Mouse (Mus musculus): ENCODE results near the gene Fam53b.

Fam53b gene

GRCm38 (mm10) chr7:132764314-132764713 is 49.4 kb downstream of the Fam53b start:
- no peak for DNase-seq

GRCm38 (mm10) chr7:132763911-132764310 is 49.8 kb downstream of the Fam53b start:
- DNase-seq = no peak

GRCm38 (mm10) chr7:132763351-132763750 is 50.3 kb downstream of the Fam53b start:
- no peak for DNase-seq

- no peak for DNase-seq
Measured at GRCm38 (mm10) chr7:132761409-132761808, 52.3 kb downstream of the Fam53b start.

- no peak for DNase-seq
Measured at GRCm38 (mm10) chr7:132760589-132761180, 53.0 kb downstream of the Fam53b start.

- peak; percentile 33 for DNase-seq
Measured at GRCm38 (mm10) chr7:132759926-132760325, 53.8 kb downstream of the Fam53b start.

- no peak for DNase-seq
Measured at GRCm38 (mm10) chr7:132759405-132759891, 54.2 kb downstream of the Fam53b start.

- peak; percentile 83 for DNase-seq
Measured at GRCm38 (mm10) chr7:132758875-132759274, 54.8 kb downstream of the Fam53b start.

- DNase-seq = no peak
Measured at GRCm38 (mm10) chr7:132756325-132756724, 57.4 kb downstream of the Fam53b start.

GRCm38 (mm10) chr7:132754389-132754750 is 59.3 kb downstream of the Fam53b start:
- peak; percentile 51 for DNase-seq

- no peak for DNase-seq
Measured at GRCm38 (mm10) chr7:132753518-132754388, 59.9 kb downstream of the Fam53b start.

GRCm38 (mm10) chr7:132751716-132752115 is 62.0 kb downstream of the Fam53b start:
- DNase-seq = no peak

- no peak for DNase-seq
Measured at GRCm38 (mm10) chr7:132749504-132749903, 64.2 kb downstream of the Fam53b start.

GRCm38 (mm10) chr7:132748076-132748769 is 65.5 kb downstream of the Fam53b start:
- no peak for DNase-seq

- DNase-seq = no peak
Measured at GRCm38 (mm10) chr7:132747096-132747495, 66.6 kb downstream of the Fam53b start.

- DNase-seq = no peak
Measured at GRCm38 (mm10) chr7:132742912-132743311, 70.8 kb downstream of the Fam53b start.

- no peak for DNase-seq
Measured at GRCm38 (mm10) chr7:132739829-132740228, 73.9 kb downstream of the Fam53b start.

GRCm38 (mm10) chr7:132738844-132739243 is 74.8 kb downstream of the Fam53b start:
- no peak for DNase-seq

- DNase-seq = no peak
Measured at GRCm38 (mm10) chr7:132736099-132736862, 77.4 kb downstream of the Fam53b start.

GRCm38 (mm10) chr7:132735145-132735544 is 78.5 kb downstream of the Fam53b start:
- no peak for DNase-seq

- no peak for DNase-seq
Measured at GRCm38 (mm10) chr7:132734222-132734621, 79.5 kb downstream of the Fam53b start.

- peak; percentile 46 for DNase-seq
Measured at GRCm38 (mm10) chr7:132733521-132733920, 80.2 kb downstream of the Fam53b start.

Measured in retina, postnatal 1 day (tissue).